Mouse (Mus musculus) heart, adult 11 months (tissue): ENCODE results near the gene Tbc1d2.

ENCODE experiments used
- DNase-seq: peaks from one replicate; pipeline ENCODE4 v3.0.0; 2022

The Tbc1d2 gene

DNA sequence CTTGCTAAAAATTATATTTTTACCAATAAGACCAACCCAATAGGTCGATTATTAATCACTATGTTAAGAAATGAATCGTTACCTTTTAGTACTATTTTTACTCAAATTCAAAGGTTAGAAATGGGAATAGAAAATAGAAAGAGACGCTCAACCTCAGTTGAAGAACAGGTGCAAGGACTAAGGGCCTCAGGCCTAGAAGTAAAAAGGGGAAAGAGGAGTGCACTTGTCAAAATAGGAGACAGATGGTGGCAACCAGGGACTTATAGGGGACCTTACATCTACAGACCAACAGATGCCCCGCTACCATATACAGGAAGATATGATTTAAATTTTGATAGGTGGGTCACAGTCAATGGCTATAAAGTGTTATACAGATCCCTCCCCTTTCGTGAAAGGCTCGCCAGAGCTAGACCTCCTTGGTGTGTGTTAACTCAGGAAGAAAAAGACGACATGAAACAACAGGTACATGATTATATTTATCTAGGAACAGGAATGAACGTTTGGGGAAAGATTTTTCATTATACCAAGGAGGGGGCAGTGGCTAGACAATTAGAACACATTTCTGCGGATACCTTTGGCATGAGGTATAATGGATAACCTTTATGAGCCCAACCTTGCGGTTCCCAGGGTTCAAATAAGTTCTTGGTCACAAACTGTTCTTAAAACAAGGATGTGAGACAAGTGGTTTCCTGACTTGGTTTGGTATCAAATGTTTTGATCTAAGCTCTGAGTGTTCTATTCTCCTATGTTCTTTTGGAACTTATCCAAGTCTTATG lies 74.3 kb downstream of the Tbc1d2 start:
- peak; percentile 43 for DNase-seq

DNA sequence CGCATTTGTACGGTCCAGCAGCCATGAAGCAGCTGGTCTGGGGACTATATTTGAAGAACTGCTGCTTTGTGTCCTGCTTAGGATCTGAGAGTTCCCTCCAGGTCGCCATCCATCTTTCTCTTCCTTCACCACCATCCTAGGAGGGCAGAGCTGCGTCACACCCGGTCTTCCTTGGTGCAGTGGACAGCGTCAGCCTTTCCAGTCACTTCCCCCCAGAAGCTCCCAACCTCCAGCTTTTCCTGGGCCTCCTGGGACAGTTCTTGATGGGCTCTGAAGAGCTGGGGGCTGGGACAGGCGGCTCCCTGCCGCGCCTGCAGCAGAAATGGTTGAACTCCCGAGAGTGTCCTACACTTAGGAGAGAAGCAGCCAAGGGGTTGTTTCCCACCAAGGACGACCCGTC lies 75.2 kb downstream of the Tbc1d2 start:
- peak; percentile 94 for DNase-seq

DNA sequence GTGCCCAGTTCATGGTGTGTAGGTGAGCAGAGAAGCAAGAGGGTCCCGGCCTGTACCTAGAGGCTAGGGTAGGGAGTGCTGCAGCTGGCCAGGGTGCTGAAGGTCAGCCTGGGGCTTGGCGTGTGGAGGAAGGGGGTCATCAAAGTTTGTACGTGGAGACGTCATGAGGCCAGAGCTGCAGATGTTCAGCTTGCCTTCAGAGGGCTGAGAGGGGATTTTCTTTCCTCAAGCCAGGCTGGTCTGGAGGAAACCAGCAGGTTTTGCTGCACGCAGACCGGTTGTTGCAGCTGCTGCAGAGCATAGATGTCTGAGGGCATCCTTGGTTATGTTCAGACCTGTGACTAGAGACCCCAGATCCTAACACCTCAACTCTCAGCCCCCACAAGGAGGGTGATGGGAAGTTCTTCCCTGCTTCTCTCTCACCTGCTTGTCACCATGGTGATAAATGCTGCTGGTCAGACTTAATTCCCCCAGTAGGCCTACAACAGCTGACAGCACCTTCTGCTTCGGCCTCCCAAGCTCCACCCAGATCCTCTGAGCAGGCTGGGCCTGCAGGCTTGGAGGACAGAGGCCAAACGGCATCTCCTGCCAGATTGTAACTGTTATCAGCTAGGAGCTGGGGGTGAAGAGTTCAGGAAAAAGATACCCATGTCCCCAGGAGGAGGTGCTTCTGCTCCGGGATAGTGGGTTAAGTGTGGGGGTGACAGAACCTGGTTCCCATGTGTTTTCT lies 75.8 kb downstream of the Tbc1d2 start:
- DNase-seq, result peak; percentile 73

DNA sequence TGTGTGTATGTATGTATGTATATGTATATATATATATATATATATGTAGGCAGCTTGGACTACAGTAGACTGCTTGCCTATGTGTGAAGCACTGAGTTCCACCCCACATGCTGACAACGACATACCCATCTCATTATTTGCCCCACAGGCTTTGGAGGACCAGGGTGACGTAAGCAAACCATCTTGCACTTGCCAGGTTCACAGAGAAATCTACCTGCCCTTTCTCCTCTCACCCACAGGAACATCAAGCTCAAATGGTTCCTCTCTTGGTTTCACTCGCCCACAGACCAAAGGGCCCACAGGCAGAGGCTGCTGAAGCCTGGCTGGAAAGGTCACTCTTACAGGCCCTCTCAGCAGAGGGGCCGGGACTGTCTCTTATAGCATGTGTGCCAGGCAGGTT lies 77.4 kb downstream of the Tbc1d2 start:
- peak; percentile 81 for DNase-seq

DNA sequence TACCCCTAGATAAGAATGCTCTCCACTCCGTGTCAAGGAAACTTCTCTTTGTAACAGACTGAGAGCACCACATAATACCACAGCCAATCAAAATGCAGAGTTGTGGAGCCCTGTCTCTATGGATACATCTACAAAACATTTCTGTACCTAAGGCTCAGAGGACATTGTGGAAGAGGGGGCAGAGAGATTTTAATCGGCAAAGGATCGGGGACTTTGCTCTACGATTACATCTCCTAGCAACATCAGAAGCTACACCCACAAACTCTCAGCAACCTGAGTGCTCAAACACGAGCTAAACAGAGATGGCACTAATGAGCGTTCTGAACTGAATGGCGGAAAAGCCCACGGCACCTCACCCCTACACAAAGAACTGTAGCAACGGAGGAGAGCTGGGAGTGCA lies 78.3 kb downstream of the Tbc1d2 start:
- peak; percentile 30 for DNase-seq

DNA sequence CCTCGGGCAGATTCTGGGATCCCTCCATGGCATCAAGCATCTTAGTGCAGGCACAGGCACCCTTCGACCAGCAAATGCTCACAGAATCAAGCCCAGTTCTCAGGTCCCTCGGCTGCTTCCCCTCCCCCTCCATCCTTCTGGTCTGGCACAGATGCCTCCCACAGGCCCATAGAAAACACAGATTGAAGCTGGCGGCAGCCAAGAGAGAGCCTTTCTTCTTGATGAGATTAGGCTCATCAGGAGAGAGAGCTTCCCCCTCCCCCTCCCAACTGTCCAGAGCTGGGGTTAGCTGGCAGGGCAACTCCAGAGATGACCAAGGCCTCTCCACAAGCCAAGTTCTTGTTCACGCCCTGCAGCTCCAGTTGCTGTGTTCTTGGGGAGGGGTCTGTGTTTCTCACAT lies 80.3 kb downstream of the Tbc1d2 start:
- peak; percentile 78 for DNase-seq

DNA sequence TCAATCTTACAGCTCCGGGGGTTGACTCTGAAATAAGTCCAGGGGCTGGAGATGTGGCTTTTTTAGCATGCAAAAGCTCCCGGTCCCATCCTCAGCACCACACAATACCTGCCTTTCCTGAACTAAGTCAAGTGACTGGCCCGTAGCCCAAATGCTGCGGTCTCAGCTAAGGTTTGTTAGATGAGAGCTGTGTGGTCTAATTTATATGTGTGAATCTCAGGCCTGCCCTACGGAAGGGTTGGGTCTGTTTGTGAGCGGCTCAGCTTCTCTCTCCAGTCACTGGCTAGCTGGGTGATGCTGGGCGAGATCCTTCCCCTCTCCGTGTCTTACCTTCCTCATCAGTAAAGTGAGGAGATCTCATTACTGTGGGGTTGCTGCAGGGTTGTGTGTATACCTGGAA lies 81.8 kb downstream of the Tbc1d2 start:
- peak; percentile 64 for DNase-seq

DNA sequence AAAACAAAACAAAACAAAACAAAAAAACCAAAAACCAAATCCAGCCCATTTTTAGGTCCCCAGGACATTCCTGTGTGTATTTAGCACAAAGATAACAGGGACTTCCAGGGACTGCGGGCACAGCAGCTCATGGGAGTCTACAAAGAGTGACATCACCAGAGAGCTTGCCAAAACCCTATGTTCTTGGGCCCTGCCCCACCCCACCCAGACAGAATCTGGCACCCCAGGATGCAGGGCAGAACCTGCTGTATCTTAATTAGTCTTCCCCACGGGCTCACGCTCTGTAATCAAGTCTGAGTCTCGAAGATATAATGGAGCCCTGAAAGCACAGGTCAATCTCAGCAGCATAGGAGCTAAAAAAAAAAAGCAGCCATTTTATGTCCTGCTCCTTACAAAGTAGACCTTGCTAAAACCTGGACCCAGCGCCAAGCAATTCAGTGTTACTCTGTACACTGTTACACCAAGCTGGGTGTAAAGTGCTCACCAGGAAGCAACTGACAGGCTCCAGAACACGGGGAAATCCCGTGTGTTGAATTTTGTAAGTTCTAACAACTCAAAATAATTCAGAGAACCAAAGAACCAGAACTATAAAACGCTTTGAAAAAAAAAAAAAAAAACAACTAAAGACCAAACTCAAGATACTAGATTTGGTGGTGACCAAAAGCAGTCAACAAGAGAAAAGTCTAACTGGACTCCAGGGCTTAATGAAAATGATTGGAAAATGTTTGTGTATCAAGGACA lies 82.9 kb downstream of the Tbc1d2 start:
- DNase-seq, result peak; percentile 77

DNA sequence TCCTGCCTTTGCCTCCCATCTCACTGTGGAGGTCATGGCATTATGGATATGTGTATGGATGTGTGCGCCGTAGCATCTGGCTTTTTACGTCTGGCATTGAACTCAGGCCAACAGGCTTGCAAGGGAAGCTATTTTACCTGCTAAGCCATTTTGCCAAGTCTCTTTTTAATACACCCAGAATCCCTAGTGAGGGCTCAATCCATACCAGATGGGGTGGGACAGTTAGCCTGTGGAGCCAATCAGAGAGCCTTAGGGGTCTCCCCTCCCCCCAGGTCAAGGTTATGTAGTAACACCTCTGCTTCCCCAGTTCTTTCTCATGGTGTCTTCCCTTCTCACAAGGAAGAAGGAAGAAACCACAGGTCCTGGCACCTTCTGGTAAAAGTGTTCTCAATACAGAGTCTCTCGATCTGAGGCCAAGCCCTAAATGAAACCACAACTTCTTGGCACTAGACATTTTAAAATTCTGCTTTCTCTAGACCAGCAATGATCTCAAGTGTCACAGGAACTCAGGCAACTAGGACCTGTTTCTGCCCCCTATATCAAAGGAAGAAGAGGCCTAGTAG lies 84.5 kb downstream of the Tbc1d2 start:
- DNase-seq, result peak; percentile 68

DNA sequence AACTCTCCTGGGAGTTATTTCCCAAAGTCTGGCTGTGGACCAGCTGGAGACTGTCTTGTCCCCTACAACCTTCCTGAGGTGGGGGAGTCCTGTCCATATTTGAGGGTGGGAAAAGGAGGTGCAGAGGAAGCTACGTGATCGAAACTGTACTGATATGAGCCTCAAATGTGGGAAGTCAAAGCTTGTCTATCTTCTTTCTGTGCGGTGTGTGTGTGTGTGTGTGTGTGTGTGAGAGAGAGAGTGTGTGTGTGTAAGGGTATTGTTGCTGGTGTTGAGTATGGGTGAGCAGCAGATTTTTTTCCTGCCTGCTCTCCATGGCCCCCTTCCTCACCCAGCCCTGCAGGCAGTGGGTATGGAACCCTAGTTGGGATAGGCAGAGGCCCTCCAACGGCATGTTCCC lies 85.8 kb downstream of the Tbc1d2 start:
- no peak for DNase-seq

DNA sequence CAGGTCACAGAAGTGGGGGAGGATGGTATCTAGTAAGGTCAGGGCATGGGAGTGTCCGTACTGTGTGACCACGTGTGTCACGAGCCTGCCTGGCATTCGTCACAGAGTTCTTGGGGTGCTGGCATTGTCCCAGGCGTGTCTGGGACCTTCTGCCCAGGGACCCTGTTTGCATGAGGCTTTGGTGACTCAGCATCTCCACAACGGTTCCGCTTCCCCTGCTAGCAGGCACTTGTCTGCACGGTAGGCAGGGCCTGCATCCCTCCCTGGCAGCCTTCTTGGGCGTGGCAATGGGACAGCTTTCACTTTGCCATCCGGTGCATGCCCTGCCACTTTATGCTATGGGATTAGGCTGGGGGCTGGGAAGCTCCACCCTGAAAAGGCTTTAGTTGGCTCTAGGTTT lies 86.2 kb downstream of the Tbc1d2 start:
- peak; percentile 98 for DNase-seq

DNA sequence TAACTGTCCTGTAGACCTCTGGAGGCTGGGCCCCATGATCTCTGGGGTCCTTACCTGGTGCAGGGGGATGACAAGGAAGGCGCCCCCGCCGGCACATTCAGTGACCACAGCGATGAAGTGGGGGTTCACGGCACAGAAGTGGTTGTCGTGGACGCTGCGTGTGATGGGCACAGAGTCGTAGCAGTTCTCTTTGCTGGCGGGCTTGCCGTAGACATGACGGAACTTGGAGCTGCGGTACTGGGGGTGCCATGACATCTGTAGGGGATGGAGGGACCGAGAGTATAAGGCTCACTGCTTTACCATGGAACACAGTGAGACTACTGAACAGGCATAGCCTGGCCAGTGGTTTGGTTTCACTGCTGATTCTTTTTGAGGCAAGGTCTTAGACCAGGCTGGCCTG lies 87.2 kb downstream of the Tbc1d2 start:
- DNase-seq, result peak; percentile 80

DNA sequence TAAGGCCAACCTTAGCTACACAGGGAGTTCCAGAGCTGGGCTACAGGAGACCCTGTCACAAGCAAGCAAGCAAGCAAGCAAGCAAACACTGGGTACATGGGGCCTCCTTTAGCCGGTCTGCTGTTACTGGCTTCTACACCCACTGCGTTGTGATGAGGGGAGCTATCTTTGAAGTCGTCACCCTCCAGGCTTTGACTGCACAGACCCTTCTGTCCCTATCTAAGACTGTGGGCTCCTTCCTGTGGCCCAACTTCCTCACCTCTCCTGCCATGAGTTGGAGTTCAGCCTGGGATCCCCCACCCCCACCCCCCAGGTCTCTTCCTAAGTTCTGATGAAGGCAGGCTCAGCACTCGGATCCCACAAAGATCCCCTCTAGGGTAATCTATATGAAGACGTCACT lies 88.0 kb downstream of the Tbc1d2 start:
- peak; percentile 34 for DNase-seq

DNA sequence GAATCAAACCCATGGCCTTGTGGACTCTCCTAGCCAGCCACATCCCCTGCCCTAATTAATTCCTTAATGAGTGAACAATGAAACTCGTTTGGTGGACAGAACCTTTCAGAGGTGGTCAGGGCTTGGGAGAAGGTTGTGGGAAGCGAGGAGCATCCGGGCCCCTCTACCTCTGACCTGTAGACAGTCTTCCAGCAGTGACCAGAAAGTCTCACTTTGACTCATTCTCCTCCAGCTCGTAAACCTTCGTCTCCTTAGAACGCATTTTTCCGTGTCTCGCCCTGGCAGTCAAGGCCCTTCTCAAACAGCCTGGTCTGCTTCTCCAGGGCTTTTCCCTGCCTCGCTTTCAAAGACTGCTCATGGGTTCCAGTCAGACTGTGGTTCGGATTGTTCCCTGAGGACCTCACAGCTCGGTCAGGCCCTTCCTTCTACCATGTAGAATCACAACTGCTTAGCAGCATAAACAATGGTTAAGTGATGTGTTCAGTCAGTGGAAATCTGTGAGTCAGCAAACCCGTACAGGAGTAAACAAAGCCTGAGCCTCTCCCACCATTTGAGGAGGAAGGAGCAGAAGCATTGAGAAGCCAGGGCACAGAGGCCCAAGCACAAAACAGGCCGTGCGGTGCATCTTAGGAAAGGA lies 89.8 kb downstream of the Tbc1d2 start:
- peak; percentile 67 for DNase-seq

DNA sequence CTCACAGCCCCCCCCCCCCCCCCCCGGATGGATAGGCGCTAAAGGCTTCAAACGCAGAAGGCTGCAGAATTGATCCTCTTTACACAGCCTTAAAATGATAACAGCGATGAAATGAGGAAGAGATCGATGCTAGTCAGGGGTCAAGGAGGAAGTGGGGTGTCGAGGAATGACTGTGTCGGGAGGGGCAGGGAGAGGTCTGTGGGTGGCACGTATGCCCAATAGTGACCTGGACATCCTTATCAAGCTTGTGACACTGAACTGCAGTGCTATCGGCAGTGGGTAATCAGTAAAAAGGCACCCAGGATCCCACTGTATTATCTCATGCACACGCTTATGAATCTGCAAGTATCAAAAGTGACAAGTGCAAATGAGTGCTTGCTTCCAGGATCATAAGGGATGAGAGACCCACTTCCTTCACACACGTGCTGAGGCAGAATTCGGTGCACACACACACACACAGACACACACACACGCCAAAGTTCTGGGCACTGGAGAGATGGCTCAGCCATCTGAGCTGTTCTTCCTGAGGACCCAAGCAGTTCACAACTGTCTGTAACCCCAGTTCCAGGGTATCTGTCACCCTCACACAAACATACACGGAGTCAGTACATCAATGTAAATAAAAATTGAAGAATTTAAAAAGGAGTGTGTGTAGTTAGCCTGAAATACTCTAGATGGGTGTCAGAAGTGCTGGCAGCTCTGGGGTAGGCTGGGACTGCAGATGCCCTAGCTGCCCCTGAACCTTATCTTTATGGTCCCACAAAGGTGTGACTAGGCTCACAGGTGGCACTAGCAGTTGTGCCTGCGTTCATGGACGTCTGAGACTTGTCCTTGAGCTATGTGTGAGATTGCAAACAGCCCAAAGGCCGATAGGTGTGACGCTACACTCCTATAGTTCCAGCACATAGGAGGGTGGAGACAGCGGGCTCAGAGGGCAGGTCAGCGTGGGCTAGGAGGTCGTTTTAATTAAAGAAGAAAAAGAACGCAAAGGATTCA lies 91.0 kb downstream of the Tbc1d2 start:
- DNase-seq, result peak; percentile 78

DNA sequence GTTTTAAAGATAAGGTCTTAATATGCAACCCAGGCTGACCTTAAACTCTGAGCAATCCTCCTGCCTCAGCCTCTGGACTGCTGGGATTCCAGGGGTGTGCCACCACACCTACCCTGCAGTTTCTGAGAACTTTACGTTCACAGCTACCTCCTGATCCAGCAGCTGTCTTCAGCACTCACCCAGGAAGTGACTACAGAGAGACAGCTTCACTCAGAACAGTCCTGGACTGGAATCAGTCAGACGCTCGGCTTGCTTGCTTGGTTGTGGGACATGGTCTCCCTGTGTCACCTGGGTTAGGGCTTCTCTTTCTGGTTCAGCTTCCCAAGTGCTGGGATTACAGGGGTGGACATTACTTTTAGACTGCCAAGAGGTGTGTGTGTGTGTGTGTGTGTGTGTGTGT lies 93.1 kb downstream of the Tbc1d2 start:
- DNase-seq, result peak; percentile 70

DNA sequence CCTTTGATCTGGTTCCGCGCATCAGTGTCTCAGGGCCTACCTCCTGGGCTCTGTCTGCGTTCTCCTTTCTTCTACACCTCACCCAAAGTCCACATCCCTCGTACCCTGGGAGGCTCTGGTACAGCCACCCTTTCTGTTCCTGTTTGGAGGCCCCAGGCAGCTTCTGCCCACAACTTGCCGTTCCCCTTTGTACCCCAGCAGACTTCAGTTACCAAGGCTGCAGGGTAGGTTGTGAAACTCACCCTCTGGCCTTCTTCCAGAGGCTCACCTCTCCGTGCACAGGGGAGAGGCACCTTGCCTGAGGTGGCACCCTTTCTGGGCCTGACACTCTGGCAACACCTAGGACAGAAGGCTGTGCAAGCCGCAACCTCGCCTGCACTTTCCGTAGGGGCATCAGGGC lies 94.2 kb downstream of the Tbc1d2 start:
- DNase-seq, result peak; percentile 88
